ENCODE assay signal across 8 mouse cellular contexts in genomic region chr2:33154751-33155372, GRCm38 (mm10). TPM values are rescaled to one million over a fixed set of nuclear protein-coding genes. Genes with fewer than 3 reads are reported as not detected.
DNase-seq lines count a peak whose midpoint lies in the region; ATAC-seq and TF ChIP-seq lines count a peak whose summit lies in the region.

No protein-coding gene starts in this region.

- no peak overlapping the region for H3K4me2 ChIP-seq in intestine, embryonic 15.5 days (replicated peaks)
- H3K4me2 ChIP-seq in midbrain, embryonic 15.5 days = no peak overlapping the region

- no peaks in the 10 kb centered on the region for H3K36me3 ChIP-seq in intestine, embryonic 15.5 days
- peaks cover 9% of the 10 kb centered on the region; the same call in 1 of the 2 replicates for H3K36me3 ChIP-seq in midbrain, embryonic 15.5 days (replicated peaks)

- H3K4me3 ChIP-seq in gastrocnemius, adult 2 months = no peak overlapping the region
- H3K4me3 ChIP-seq in intestine, embryonic 15.5 days (replicated peaks) = no peak overlapping the region
- no peak overlapping the region for H3K4me3 ChIP-seq in midbrain, embryonic 15.5 days

- H3K9ac ChIP-seq in intestine, embryonic 15.5 days = no peak overlapping the region
- H3K9ac ChIP-seq in midbrain, embryonic 15.5 days = no peak overlapping the region

- peak; percentile 99 for TF ChIP-seq CTCF in gastrocnemius, adult 2 months (IDR thresholded peaks at IDR 0.05)

- peak; percentile 94 for ATAC-seq in common myeloid progenitor, adult 5-6 weeks (replicated peaks; ENCODE audit: low read depth, poor library complexity, severe bottlenecking)
- ATAC-seq in intestine, embryonic 15.5 days = peak; percentile 65; the same call in 1 of the 2 replicates
- peak; percentile 48 for ATAC-seq in midbrain, embryonic 15.5 days (replicated peaks)

- H3K27ac ChIP-seq in gastrocnemius, adult 2 months = peak overlapping the region; percentile 28; the same call in 1 of the 2 replicates
- no peak overlapping the region for H3K27ac ChIP-seq in intestine, embryonic 15.5 days
- no peak overlapping the region for H3K27ac ChIP-seq in midbrain, embryonic 15.5 days

- intact Hi-C loops in gastrocnemius, adult 2 months (cut with DNase I) = loop anchor here (1.0 to 2.0 kb wide), 3 partner anchors 64 to 247 kb away; no protein-coding TSS in a partner anchor
- intact Hi-C loops in left cerebral cortex, postnatal 14 days (cut with DNase I) = loop anchor here (2.0 kb wide), 2 partner anchors 194 to 248 kb away; no protein-coding TSS in a partner anchor

- peak; percentile 56 for DNase-seq in ovary, postnatal 10 days (ENCODE audit: low spot score)
- no peak for DNase-seq in ovary, adult 18-20 months (ENCODE audit: low spot score)
- peak; percentile 73 for DNase-seq in gastrocnemius, adult 2 months
- DNase-seq in left cerebral cortex, postnatal 14 days (ENCODE audit: low spot score in 2 of 2) = peak; percentile 84 to 87
- DNase-seq in spleen, postnatal 10 days (ENCODE audit: low spot score in 2 of 2) = peak; percentile 51 to 69

- 28% methylated on average over 5 of the region's 5 CpGs for WGBS in intestine, embryonic 15.5 days
- WGBS in midbrain, embryonic 15.5 days = 28% methylated on average over 5 of the region's 5 CpGs

- H3K9me3 ChIP-seq in intestine, embryonic 15.5 days = no peaks in the 10 kb centered on the region
- no peaks in the 10 kb centered on the region for H3K9me3 ChIP-seq in midbrain, embryonic 15.5 days

- no peaks in the 10 kb centered on the region for H3K4me1 ChIP-seq in intestine, embryonic 15.5 days (replicated peaks)
- no peaks in the 10 kb centered on the region for H3K4me1 ChIP-seq in midbrain, embryonic 15.5 days

- H3K27me3 ChIP-seq in intestine, embryonic 15.5 days (replicated peaks) = no peaks in the 10 kb centered on the region
- no peaks in the 10 kb centered on the region for H3K27me3 ChIP-seq in midbrain, embryonic 15.5 days (replicated peaks)

RNA-seq across cellular contexts. Expression of gene Garnl3, which starts 23.4 kb away (rescaled TPM):
- 1.1 and 21.5 TPM in 2 replicates for total RNA-seq in common myeloid progenitor, adult 5-6 weeks (2017)
- under 1 TPM; 0.31 to 0.89 TPM for total RNA-seq in gastrocnemius, adult 2 months (2021)
- 10.3 and 11.7 TPM in 2 replicates for polyA plus RNA-seq in intestine, embryonic 15.5 days (2015; fragmentation: Nextera tagmentation; extraction: Ambion mirVana)
- total RNA-seq in left cerebral cortex, postnatal 14 days (2021) = 100 to 1,000 TPM; 156 to 159 TPM
- 53.2 and 61.1 TPM in 2 replicates for polyA plus RNA-seq in midbrain, embryonic 15.5 days (2015; fragmentation: Nextera tagmentation; extraction: Ambion mirVana)
